Mouse (Mus musculus) lung, postnatal 10 days (tissue): ENCODE data around the gene Epb41l2.

Source experiments
- DNase-seq: peaks from one replicate; pipeline ENCODE4 v3.0.0; 2021

The Epb41l2 gene

DNA sequence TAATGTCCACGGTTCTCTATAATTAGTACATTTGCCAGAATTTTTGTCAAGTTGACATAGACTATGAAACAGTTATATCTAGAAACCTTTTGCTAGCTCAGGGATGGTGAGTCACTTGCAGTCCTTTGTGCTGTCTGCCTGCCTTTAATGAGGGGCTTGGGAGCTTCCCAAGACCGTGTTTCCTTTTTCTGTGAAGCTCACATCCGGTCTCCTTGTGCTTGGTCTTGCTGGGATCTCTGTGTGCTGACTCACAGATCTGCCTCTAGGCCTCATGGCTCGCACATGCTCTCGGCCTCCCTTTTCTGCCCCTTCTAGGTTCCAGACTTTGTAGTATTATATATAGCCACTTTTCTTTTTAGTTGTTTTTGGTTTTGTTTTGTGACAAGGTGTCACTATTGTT is 160.8 kb downstream of the Epb41l2 start:
- no peak for DNase-seq

DNA sequence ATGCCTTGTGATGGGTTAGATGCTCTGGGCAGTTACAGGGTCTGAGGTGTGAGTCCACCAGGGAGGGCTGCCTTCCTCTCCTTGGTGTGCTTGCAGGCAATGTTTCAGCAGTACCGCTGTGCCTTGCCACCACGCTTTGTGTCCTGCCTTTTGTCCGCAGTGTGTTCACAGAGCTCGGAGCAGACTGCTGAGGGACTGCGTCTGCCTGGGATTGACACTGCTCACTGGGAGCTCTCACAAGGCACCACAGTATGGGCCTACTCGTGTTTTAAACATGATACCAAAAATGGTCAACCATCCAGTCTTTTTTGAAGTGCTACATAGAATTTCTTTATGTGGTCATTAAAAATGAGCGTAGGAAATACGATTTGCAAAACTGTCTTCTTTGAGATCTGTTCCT is 164.1 kb downstream of the Epb41l2 start:
- peak; percentile 0 for DNase-seq

DNA sequence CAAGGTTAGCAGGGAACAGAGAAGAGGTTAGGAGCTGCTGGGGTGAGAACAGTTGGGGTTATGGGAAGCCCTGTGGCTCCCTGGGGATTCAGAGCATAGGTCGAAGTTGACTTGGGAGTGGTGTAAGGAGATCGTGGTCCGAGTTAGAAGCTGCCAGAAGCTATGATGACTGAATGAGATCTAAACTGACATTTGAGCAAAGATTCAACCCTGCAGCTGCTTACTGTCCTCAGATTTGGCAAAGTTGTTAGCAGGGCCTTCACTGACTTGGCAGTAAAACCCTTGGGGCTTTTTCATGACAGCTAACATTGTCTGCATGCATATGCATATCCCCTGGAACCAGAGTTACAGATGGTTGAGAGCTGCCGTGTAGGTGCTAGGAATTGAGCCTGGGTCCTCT is 166.6 kb downstream of the Epb41l2 start:
- peak; percentile 4 for DNase-seq

DNA sequence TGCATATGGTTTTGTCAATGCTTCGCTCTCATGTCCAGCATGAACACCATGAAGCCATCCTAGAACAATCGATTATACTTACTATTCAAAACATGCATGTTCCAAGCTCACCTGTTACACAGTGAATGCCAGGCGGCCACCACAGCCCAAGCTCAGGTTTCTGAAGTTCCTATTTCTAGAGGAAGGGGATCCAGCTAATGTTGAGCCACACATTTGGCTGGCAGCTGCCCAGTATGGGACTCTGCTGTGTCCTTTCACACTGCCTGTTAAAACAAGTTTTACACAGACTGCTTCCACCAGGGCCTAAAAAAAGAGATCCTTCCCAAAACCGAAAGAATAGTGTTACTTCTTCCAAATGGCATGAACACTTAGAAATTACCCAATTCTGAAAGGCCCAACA is 167.0 kb downstream of the Epb41l2 start:
- peak; percentile 7 for DNase-seq

DNA sequence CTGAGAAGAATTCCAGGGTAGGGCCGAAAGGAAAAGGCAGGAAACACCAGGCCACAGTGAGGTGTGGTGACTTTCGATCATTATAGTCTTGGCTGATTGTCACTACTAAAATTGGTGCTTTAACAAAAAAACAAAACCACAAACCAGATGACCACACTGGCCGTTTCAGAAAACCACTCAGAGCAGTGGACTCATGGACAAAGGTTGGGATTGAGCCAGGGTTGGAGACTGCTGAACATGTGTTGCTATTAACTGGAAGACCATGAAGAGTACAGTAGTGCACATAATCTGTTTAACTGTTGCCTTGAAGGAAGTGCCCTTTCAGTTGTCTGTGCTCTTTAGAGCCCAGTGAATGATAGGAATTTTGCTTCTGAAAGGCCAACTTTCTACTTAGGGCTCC is 167.5 kb downstream of the Epb41l2 start:
- peak; percentile 41 for DNase-seq

DNA sequence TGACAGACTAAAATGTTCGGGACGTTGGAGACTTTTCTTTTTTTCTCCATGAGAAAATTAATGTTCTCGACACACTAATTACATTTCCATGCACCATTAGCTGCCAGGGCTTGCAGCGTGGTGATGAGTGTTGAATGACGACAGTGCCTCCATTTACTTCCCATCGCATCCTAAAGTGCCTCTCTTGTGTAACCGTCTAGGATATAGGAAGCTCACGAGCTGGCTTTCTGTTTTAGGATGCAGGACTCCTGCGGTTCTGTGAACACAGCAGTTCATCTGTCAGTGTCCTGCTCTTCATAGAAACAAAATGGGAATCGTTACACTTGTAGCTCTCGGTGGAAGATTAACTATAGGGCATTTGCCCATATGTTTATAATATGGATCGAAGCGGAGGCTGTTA is 171.7 kb downstream of the Epb41l2 start:
- DNase-seq, result no peak

DNA sequence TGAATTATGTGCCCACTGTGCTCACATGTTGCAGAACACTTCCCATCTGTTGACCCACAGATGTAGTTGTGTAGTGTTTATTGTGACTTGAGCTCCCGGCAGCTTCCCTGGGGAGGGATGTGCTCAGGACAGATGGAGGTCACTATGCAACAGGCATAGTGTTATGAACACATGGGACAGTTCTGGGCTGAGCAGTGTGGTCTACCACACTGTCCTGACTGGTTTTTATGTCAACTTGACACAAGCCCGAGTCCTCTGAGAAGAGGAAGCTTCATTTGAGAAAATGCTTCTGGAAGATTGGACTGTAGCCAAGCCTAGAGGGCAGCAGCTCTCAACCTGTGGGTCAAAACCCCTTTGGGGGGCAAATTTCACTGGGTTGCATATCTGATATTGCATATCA is 173.5 kb downstream of the Epb41l2 start:
- DNase-seq, result peak; percentile 1

DNA sequence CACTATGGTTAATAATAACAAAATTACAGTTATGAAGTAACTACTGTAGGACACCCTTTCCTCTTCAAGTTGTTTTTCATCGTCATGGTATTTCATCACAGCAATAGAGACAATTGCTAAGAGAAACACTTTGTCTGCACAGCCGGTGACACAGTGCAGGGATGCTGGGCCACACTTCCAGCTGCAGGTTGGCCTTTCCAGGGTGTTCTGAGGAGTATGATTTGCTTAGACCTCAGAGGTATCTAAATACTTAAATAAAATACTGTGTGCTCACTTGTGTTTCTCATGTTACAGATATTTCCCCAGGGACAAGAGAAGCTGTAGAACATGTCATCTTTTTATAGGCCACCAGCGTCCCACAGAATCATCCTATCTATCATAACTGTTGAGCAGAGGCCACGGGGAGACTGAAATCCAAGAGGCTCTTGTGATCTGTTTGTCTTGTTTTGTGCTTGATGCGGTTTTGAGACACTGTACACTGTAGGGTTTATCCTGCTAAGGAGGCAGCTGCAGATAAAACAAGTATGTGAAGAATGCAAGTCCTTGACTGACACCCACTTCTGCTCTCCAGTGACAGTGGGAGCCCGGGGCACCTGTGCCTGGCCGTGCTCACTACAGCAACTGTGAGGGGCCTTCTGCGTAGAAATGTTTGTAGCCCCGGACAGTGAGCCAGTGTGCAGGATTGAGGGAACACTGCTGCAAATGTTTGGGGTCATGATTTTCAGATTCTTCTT is 174.1 kb downstream of the Epb41l2 start:
- peak; percentile 0 for DNase-seq

DNA sequence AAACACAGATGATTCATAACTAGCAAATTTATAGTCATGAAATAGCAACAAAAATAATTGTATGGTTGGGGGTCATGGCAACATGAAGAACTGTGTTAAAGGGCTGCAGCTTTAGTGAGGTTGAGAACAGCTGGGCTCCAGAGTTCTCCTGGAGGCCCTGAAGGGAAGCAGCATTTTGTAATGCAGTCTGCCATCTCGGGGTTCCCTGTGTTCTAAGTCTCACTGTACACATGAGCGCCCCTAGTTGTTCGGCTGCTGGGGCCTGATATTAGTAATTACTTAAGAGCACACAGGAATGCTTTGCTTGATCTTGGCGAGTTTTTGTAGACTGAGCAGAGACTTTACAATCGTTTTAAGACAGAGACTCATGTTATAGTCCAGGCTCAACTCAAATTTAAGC is 174.9 kb downstream of the Epb41l2 start:
- DNase-seq, result peak; percentile 0

DNA sequence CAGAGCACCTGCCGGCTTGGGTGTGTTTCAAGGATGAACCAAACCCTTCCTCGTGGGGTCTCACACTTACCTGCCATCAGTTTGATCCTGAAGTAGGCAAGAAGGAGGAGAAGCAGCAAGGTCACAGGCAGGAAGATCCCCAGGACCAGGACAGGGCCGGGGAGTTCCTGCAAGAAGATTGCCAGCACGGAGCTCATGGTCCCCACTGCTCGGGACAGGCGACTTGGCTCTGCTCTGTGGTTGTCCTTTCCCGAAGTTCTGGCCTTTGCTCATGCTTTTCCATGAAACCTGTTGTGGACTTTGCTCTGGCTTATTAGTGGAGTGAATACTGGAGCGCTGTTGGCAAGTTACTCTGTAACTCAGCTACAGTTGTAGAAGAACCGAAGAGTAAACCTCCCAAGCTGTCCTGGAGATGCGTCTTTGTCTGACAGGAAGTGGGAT is 176.3 kb downstream of the Epb41l2 start, which contains the start of gene Smlr1:
Smlr1 (minus strand) TSS at position 377 of the 441 bp plus-strand sequence.
- no peak for DNase-seq

DNA sequence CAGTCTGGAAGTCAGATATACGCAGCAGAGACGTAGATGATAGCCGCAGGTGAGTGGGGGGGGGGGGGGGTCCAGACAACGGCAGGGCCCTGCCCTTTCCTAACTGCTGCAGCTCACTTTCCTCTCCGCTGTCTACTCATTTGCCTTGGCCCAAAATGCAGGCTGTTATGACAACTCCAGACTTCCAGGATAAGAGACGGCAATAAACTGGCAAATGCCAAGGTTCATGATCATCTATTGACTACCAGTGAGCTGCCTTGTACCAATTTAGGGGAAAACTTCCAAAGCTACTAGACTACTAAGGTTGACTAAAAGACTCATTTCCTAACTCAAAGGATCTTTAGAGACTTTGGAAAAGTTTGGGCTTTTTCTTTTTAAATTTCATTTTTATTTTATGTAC is 177.0 kb downstream of the Epb41l2 start:
- no peak for DNase-seq

DNA sequence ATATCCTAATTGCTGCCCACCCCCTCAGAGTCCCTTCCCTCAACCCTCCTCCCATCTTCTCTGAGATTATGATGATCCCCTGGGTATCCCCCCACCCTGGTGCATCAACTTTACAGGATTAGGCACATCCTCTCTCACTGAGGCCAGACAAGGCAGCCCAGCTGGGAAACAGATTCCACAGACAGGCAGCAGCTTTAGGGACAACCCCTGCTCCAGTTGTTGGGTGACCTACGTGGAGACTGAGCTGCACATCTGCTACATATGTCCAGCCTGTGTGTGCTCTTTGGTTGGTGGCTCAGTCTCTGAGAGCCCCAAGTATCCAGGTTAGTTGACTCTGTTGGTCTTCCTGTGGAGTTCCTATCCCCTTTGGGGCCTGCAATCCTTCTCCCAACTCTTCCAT is 179.1 kb downstream of the Epb41l2 start:
- no peak for DNase-seq

DNA sequence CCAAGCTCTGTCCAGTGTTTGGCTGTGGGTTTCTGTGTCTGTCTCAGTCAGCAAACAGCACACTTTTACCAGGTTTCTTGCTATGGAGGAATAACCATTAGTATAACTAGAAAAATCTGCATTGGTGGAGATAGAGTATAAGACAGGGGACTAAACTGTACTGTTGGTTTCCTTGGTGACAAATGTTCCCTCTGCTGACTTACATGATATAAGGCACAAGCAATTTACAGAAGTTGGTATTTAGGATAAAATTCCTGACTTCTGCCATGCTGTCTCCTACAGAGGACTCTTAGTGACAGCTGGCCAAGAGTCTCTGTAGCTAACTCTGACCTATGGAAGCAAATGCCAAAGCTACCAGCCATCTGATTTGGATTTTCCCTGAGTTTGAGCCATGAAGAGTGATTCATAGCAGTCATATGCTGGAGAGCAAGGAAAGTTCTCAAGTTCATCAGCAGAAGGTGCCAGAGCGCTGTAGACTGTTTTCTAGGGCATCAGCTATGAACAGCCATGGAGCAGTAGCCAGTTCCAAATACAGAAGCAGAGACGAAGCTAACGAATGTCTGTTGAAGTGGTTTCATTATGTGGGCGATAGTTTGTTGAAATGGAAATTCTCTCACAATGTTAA is 179.7 kb downstream of the Epb41l2 start:
- peak; percentile 30 for DNase-seq

DNA sequence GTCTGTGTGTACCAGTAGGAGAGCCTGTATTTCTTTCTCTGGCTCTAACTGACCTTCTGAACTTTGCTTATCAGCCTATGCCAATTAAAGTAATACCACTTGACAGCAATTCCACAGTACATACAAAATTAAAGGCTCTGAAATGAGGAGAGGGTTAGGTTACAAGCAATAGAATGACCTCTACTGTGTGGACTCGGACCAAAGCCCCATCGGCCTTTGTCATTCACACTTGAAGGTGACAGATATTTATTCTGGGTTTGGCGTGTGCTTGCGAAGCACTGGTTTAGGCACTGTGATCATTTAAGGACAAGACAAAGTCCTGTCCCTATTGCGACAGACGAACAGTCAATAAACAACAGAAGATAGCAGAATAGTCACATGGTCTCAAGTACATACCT is 180.2 kb downstream of the Epb41l2 start:
- DNase-seq, result no peak

DNA sequence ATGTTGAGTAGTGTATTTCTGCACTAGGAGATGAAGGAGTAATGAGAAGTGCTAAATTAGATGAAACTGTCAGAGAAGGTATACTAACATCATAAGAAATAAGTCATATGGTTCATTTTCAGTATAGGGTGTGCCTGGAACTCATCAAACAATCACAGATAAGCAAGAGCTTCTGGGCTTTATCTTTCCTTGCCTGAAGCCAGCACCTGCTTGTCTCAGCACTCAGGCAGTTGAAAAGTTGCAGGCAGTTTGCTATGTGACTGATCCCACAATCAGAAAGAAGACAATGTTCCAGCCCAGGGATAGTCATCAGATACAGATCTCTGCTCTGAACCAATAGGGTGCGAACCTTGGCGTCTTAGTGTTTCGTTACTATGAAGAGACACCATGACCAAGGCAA is 181.5 kb downstream of the Epb41l2 start:
- no peak for DNase-seq

DNA sequence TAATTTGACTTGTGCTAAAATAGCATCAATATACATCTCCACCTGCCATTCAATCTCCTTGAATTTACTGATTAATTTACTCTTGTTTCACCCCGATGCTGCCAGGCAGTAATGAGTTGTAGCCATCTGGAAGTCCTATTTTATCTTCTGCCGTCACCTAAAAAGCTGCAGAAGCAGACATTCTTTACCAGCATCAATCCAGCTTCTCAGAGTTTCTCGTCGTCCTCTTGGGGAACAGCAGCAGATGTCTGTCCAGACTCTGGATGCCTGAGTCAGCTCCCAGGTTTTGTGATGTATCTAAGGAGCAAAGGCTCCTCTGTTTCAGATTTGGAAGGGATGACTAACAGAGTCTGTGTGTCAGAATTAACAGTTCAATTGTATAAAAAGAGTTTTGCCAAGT is 193.3 kb downstream of the Epb41l2 start:
- no peak for DNase-seq

DNA sequence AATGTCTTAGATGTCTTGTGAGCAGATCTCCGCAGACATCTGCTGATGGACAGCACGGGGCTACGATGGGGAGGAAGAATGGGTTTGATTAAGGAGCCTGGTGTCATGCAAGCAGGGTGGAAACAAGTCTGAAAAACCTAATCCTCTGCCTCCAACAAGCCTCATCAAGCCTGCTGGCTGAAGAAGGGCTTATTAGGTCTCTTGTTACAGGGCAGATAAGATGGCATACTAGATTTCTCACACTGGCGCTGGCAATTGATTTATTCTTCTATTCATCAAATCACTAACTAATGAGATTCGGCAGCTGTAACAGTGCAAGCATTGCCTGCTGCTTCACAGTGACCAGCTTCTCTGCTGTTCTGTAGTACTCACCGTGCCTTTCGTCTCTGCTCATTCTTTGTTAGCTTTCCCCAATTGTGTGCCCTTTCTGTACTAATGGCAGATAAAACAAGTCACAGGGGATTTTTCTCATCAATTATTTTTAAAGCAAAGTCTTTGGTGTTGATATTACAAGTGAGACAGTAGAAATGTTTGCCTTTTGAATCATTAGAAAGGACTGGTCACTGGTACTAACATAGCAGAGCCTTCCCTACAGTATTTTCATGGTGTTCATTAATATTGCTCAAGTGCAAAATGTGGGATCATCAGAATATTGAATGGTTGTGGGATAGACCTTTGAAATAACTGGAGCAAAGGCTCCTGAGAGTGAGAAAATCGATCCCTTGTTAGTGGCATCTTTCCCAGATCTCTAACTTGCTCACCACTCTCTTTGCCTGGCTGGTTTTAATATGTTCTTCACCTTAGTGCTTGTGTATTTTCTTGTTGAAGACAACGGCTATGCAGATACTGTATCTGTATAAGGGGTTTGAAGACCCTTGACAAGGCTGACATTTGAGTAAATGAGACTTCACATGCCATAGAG is 212.0 kb downstream of the Epb41l2 start:
- DNase-seq, result no peak
